Mouse (Mus musculus) ES-Bruce4 (cell line): ENCODE data around the gene Ntn3.

ENCODE experiments used
- CTCF ChIP-seq: IDR thresholded peaks from one replicate; pipeline ENCODE4 v1.8.1; 2011; ENCODE audit warnings: low read depth, low read length
- EP300 ChIP-seq: IDR thresholded peaks from 2 replicates; pipeline ENCODE4 v1.6.1; 2011; ENCODE audit warnings: low read depth, low read length; ENCODE audit not compliant: insufficient read depth
- POLR2A ChIP-seq: IDR thresholded peaks from one replicate; pipeline ENCODE4 v1.8.1; 2011; ENCODE audit warnings: low read length; ENCODE audit not compliant: insufficient read depth

- TF ChIP-seq CTCF (no peak), POLR2A (no peak), EP300 (no peak)
These were observed 15.6 kb downstream of the Ntn3 start for GRCm38 (mm10) chr17:24193769-24194168.
